Mouse (Mus musculus) liver, embryonic 14.5 days (tissue): Measurements from ENCODE around the gene Psd. TPM values are rescaled to one million over a fixed set of nuclear protein-coding genes. Genes with fewer than 3 reads are reported as not detected.

Source experiments
- ATAC-seq: fragments of 200-750 bp; cut with Nextera tagmentation; 2 replicates; pipeline ENCODE4 v1.8.0; 2017; ENCODE audit warnings: moderate number of reproducible peaks, mild to moderate bottlenecking, moderate library complexity; ENCODE audit not compliant: insufficient read depth
- DNase-seq, 3 experiments: peaks; one replicate each; pipeline ENCODE4 v3.0.0-alpha.2; 2012 to 2013; ENCODE audit warnings: low read depth in 3 of 3, low spot score in 3 of 3
- H3K27ac ChIP-seq: fragments of 300-500 bp; sonication (generic); 2 replicates; pipeline ENCODE4 v1.5.1; 2014; ENCODE audit warnings: moderate library complexity, mild to moderate bottlenecking, control low read depth, inconsistent platforms
- H3K27me3 ChIP-seq: fragments of 300-500 bp; sonication (generic); 2 replicates; pipeline ENCODE4 v1.6.1; 2014; ENCODE audit warnings: mild to moderate bottlenecking, low read length, moderate library complexity; ENCODE audit not compliant: control insufficient read depth, insufficient read depth
- H3K36me3 ChIP-seq: fragments of 300-500 bp; sonication (generic); replicated peaks from 2 replicates; pipeline ENCODE4 v1.6.1; 2014; ENCODE audit warnings: low read depth; ENCODE audit not compliant: control insufficient read depth, insufficient read depth
- H3K4me1 ChIP-seq, 2 experiments: fragments of 200-500 bp in 1 of 2; fragments of 300-500 bp in 1 of 2; sonication (generic) in 1 of 2; replicated peaks; 2 replicates each; pipeline ENCODE4 v1.6.1; 2012 to 2014; ENCODE audit warnings: antibody characterized with exemption in 1 of 2, inconsistent platforms in 1 of 2, low read length in 1 of 2; ENCODE audit not compliant: control insufficient read depth in 2 of 2, insufficient read depth in 2 of 2
- H3K4me2 ChIP-seq: fragments of 300-500 bp; sonication (generic); 2 replicates; pipeline ENCODE4 v1.6.1; 2014; ENCODE audit warnings: low read depth, mild to moderate bottlenecking, control low read depth, moderate library complexity
- H3K4me3 ChIP-seq, 2 experiments: fragments of 200-500 bp in 1 of 2; fragments of 300-500 bp in 1 of 2; sonication (generic) in 1 of 2; 2 replicates each; pipeline ENCODE4 v1.5.1; 2012 to 2014; ENCODE audit warnings: low read depth in 2 of 2, low read length in 2 of 2, mild to moderate bottlenecking in 2 of 2, control low read depth in 1 of 2, inconsistent platforms in 1 of 2, moderate library complexity in 1 of 2; ENCODE audit not compliant: insufficient read depth in 1 of 2
- H3K9ac ChIP-seq: fragments of 300-500 bp; sonication (generic); replicated peaks from 2 replicates; pipeline ENCODE4 v1.6.1; 2014; ENCODE audit warnings: mild to moderate bottlenecking, control low read depth, moderate library complexity
- H3K9me3 ChIP-seq: fragments of 300-500 bp; sonication (generic); 2 replicates; pipeline ENCODE4 v1.6.1; 2016; ENCODE audit warnings: low read length, mixed read lengths; ENCODE audit not compliant: control insufficient read depth
- CTCF ChIP-seq: IDR thresholded peaks from 2 replicates; pipeline ENCODE4 v1.5.1; 2016; ENCODE audit warnings: antibody characterized with exemption, low read depth, control low read depth
- EP300 ChIP-seq: IDR thresholded peaks from 2 replicates; pipeline ENCODE4 v1.6.1; 2016; ENCODE audit warnings: antibody characterized with exemption, low read depth
- WGBS: fragments of 180-500 bp; shearing (Covaris S2); extraction: QIAGEN DNeasy Blood & Tissue Kit; methylation state at CpG from one replicate; pipeline ENCODE4 v1.1.7; 2014; ENCODE audit not compliant: insufficient replicate concordance; 5-methylcytosine and 5-hydroxymethylcytosine counted together
- polyA plus RNA-seq, 2 experiments: library from polyadenylated mRNA; depleted of rRNA in 1 of 2; stranded (reverse) in 1 of 2; unstranded in 1 of 2; fragments of >200 nt; fragmentation: Nextera tagmentation in 1 of 2; extraction: Ambion mirVana in 1 of 2; gene quantifications; 2 replicates each; pipeline versions ENCODE4 v1.2.1 to v1.2.3; 2012 to 2014

Gene Psd
- polyA plus RNA-seq (2012; rRNA removed) (4.9 and 5.9 TPM in 2 replicates), polyA plus RNA-seq (2014; fragmentation: Nextera tagmentation; extraction: Ambion mirVana) (4.9 and 6.2 TPM in 2 replicates)

DNA sequence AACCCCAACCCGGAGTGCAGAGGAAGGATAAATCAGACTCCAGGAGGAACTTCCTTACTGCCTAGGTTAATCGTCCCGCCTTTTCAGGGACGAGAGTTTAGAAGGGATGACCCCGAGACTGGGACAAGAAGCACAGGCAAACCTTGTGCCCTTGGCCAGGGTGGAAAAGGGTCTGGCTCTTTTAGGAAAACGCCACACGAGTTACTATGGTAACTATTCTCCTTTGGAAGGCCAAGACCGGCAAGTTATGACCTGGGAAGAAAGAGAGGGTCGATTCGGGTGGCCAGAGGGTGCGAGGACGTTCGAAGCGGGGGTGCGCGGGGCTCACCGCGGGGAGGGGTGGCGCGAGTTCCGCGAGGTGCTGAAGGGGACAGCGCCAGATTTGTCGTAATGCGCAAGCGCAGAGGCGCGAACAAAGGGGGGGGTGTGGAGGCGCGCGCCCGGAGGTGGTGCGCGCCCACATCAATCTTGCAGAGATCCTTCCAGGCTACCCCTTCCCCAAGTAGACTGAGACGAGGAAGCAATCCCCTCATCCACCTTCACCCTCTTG lies at the start of gene Psd:
Psd (minus strand) TSS at position 401 of the 550 bp plus-strand sequence.
- Histone ChIP-seq H3K4me2 (peak within 1 kb of the TSS; percentile 98), H3K4me3 (peak within 1 kb of the TSS; percentile 87 to 90), H3K9ac (peak within 1 kb of the TSS; percentile 75), H3K36me3 (peaks cover 5% of the 10 kb centered on the region; the same call in 1 of the 2 replicates), H3K4me1 (peaks cover 13 to 21% of the 10 kb centered on the region in 2 experiments), H3K27me3 (peaks cover 58% of the 10 kb centered on the region), H3K27ac (peak within 1 kb of the TSS; percentile 41; the same call in 1 of the 2 replicates), H3K9me3 (no peaks in the 10 kb centered on the region)
- TF ChIP-seq CTCF: no peak
- TF ChIP-seq EP300: no peak
- no peak for DNase-seq
- under 1% methylated on average over 35 of the region's 35 CpGs for WGBS
- no peak for ATAC-seq

DNA sequence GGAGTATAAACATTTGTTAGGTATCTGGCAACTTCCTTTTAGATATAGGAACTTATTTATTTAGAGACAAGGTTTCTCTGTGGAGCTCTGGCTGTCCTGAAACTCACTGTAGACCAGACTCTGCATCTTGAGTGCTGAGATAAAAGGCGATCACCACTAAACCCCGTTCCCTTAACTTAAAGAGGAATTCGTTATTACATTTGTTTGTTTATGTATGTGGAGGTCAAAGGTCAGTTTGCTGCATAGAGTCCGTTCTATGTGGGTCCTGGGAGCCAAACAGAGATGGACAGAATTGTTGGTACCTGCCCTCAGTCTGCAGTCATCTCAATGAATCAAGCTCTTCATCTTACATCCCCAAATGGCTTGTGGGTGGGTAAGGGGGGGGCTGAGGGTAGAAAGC lies 48.9 kb upstream of the Psd start:
- 49% methylated on average over 4 of the region's 4 CpGs for WGBS
- H3K4me2 ChIP-seq: no peak overlapping the region
- TF ChIP-seq EP300 (no peak), CTCF (no peak)
- H3K4me1 ChIP-seq: no peaks in the 10 kb centered on the region
- H3K9ac ChIP-seq: no peak overlapping the region
- no peak for DNase-seq
- H3K4me3 ChIP-seq: no peak overlapping the region
- H3K27ac ChIP-seq: no peak overlapping the region
- H3K9me3 ChIP-seq: no peaks in the 10 kb centered on the region
- H3K36me3 ChIP-seq: peaks cover 39% of the 10 kb centered on the region
- no peak for ATAC-seq
- H3K27me3 ChIP-seq: no peaks in the 10 kb centered on the region

DNA sequence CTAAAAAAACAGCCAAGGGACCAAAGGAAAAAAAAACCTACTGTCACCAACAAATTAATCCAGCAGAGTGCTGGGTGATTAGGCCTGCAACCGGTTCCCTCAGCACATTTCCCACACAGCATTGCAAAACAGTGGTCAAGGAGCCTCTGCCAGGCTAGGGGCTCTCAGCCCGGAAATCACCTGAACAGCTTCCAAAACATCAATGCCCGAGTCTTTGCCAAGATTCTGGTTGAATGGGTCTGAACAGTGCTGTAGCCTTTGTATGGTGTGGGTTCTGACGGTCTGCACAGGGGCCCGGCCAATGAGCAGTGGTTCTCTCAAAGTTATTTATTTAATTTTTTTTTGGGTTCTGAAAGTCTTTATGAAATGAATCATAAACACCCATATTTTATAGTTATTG lies 48.5 kb upstream of the Psd start:
- no peak overlapping the region for H3K4me2 ChIP-seq
- ATAC-seq (no peak), DNase-seq (no peak)
- H3K9ac ChIP-seq: no peak overlapping the region
- peaks cover 35% of the 10 kb centered on the region for H3K36me3 ChIP-seq
- H3K4me1 ChIP-seq: no peaks in the 10 kb centered on the region
- H3K27ac ChIP-seq: no peak overlapping the region
- H3K9me3 ChIP-seq: no peaks in the 10 kb centered on the region
- 73% methylated on average over 5 of the region's 5 CpGs for WGBS
- no peak overlapping the region for H3K4me3 ChIP-seq
- no peak for TF ChIP-seq EP300
- no peaks in the 10 kb centered on the region for H3K27me3 ChIP-seq

DNA sequence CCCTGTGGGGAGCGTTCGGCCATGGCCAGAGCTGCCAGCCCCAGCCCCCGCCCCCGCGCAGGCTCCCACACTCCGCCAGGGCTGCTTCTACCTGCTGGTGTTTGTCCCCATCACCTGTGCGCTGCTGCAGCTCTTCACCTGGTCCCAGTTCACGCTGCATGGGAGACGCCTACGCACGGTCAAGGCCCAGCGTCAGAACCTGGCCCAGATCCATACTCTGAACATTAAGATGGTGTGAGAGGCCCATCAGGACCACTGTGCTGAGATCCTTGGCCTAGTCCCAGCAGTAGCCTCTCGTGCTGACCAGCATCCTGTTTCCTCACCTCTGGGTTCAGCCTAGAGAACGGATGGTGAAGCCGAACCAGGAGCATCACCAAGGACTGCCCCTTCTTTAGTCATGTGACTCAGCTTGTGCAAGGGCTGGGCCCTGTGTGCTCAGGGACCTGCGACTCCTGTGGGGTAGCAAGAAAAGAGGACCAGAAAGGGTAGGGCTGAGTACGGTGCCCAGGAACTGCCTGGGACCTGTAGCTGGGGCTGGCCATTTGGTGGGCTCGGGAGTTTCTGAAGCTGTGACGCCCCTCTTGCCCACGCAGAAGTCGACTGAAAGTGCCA lies 47.6 kb upstream of the Psd start:
- H3K4me2 ChIP-seq: no peak overlapping the region
- no peak overlapping the region for H3K4me3 ChIP-seq
- ATAC-seq (peak; percentile 29), DNase-seq (no peak)
- no peaks in the 10 kb centered on the region for H3K9me3 ChIP-seq
- H3K36me3 ChIP-seq: peaks cover 26% of the 10 kb centered on the region
- H3K9ac ChIP-seq: no peak overlapping the region
- no peaks in the 10 kb centered on the region for H3K4me1 ChIP-seq
- no peak overlapping the region for H3K27ac ChIP-seq
- no peaks in the 10 kb centered on the region for H3K27me3 ChIP-seq
- WGBS: 78% methylated on average over 21 of the region's 21 CpGs
- TF ChIP-seq CTCF (no peak), EP300 (no peak)

DNA sequence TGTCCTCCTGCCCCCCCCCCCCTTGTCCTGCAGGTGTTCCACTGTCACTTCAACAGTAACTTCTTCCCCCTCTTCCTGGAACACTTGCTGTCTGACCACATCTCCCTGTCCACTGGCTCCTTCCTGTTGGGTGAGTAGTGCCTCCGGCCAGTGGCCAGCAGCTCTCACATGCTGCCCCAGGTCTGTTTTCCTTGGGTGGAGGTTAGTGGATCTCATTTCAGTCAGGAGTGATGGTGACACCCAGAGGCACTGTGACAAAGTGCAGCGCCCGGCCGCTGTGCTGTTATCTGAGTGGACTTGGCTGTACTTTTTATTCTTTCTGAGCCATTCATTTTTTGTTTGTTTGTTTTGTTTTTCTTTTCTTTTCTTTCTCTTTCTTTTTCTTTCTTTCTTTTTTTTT lies 42.2 kb upstream of the Psd start:
- Histone ChIP-seq H3K27me3 (no peaks in the 10 kb centered on the region), H3K4me1 (no peaks in the 10 kb centered on the region), H3K9ac (no peak overlapping the region), H3K27ac (no peak overlapping the region), H3K9me3 (no peaks in the 10 kb centered on the region), H3K4me3 (no peak overlapping the region), H3K4me2 (no peak overlapping the region), H3K36me3 (no peaks in the 10 kb centered on the region)
- peak in 1 of 3 experiments; percentile 25 for DNase-seq
- TF ChIP-seq CTCF (peak; percentile 75), EP300 (no peak)
- ATAC-seq: peak; percentile 26; the same call in 1 of the 2 replicates
- 26% methylated on average over 4 of the region's 4 CpGs for WGBS
